Mouse (Mus musculus): ENCODE measurements at regions not wholly inside any gene's neighbourhood (a gene's known extent, or its start where the extent isn't known, plus 50 kb on each side); places are given as distances from the start of the nearest gene placed in this dataset.
"Not testable (repeated sequence)": the region's sequence is repeated elsewhere in the genome, so short reads cannot be mapped to it uniquely, and the experiment has no call there.

GRCm38 (mm10) chr8:20436956-20437355 lies 73.9 kb upstream of the Gm15319 start:
- not testable (repeated sequence) for DNase-seq (ENCODE audit: low spot score)
- 67% methylated on average over 4 of the region's 4 CpGs for WGBS

GRCm38 (mm10) chr8:20433236-20433635 lies 70.2 kb upstream of the Gm15319 start:
- not testable (repeated sequence) for H3K36me3 ChIP-seq (ENCODE audit: control insufficient read depth, insufficient read depth, low read length); DNase-seq (ENCODE audit: low spot score); H3K4me2 ChIP-seq (ENCODE audit: low read length); H3K4me1 ChIP-seq (replicated peaks; ENCODE audit: control insufficient read depth, insufficient read depth, low read length); H3K9me3 ChIP-seq (ENCODE audit: control insufficient read depth, low read length); H3K9ac ChIP-seq (ENCODE audit: low read length); H3K4me3 ChIP-seq (ENCODE audit: low read depth, low read length); ATAC-seq (replicated peaks; ENCODE audit: low FRiP score, low TSS enrichment, low read depth); H3K27me3 ChIP-seq (replicated peaks; ENCODE audit: control insufficient read depth, insufficient read depth, low read length); H3K27ac ChIP-seq (ENCODE audit: low read depth)

More at GRCm38 (mm10) chr8:20436956-20437355, 73.9 kb upstream of the Gm15319 start:
- not testable (repeated sequence) for ATAC-seq (replicated peaks; ENCODE audit: low FRiP score, low TSS enrichment, low read depth); H3K36me3 ChIP-seq (ENCODE audit: control insufficient read depth, insufficient read depth, low read length); H3K9ac ChIP-seq (ENCODE audit: low read length); H3K27me3 ChIP-seq (replicated peaks; ENCODE audit: control insufficient read depth, insufficient read depth, low read length); H3K4me3 ChIP-seq (ENCODE audit: low read depth, low read length); H3K9me3 ChIP-seq (ENCODE audit: control insufficient read depth, low read length); H3K27ac ChIP-seq (ENCODE audit: low read depth); H3K4me1 ChIP-seq (replicated peaks; ENCODE audit: control insufficient read depth, insufficient read depth, low read length); H3K4me2 ChIP-seq (ENCODE audit: low read length)

DNA sequence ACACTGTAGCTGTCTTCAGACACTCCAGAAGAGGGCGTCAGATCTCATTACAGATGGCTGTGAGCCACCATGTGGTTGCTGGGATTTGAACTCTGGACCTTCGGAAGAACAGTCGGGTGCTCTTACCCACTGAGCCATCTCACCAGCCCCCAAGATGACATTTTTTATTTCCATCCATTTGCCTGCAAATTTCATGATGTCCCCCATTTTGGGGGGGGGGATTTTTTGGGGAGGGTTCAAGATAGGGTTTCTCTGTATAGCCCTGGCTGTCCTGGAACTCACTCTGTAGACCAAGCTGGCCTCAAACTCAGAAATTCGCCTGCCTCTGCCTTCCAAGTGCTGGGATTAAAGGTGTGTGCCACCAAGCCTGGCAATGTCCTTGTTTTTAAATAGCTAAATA lies 66.5 kb upstream of the Gm15319 start:
- WGBS = 97% methylated on average over 2 of the region's 4 CpGs
- not testable (repeated sequence) for ATAC-seq (replicated peaks; ENCODE audit: low FRiP score, low TSS enrichment, low read depth)

GRCm38 (mm10) chr8:20424903-20425222 lies 61.9 kb upstream of the Gm15319 start:
- 34% methylated on average over 3 of the region's 3 CpGs for WGBS
- peak; percentile 39 for DNase-seq (ENCODE audit: low spot score)
- H3K9ac ChIP-seq (ENCODE audit: low read length); H3K4me1 ChIP-seq (replicated peaks; ENCODE audit: control insufficient read depth, insufficient read depth, low read length); H3K27ac ChIP-seq (ENCODE audit: low read depth); H3K9me3 ChIP-seq (ENCODE audit: control insufficient read depth, low read length); H3K4me2 ChIP-seq (ENCODE audit: low read length); H3K36me3 ChIP-seq (ENCODE audit: control insufficient read depth, insufficient read depth, low read length); ATAC-seq (replicated peaks; ENCODE audit: low FRiP score, low TSS enrichment, low read depth); H3K27me3 ChIP-seq (replicated peaks; ENCODE audit: control insufficient read depth, insufficient read depth, low read length): not testable (repeated sequence)
- H3K4me3 ChIP-seq (ENCODE audit: low read depth, low read length) = peak overlapping the region; percentile 41; the same call in 1 of the 2 replicates

More for the DNA sequence above, 66.5 kb upstream of the Gm15319 start:
- H3K4me3 ChIP-seq (ENCODE audit: low read depth, low read length); H3K36me3 ChIP-seq (ENCODE audit: control insufficient read depth, insufficient read depth, low read length); H3K4me1 ChIP-seq (replicated peaks; ENCODE audit: control insufficient read depth, insufficient read depth, low read length); H3K27ac ChIP-seq (ENCODE audit: low read depth); H3K9ac ChIP-seq (ENCODE audit: low read length); DNase-seq (ENCODE audit: low spot score); H3K9me3 ChIP-seq (ENCODE audit: control insufficient read depth, low read length); H3K4me2 ChIP-seq (ENCODE audit: low read length); H3K27me3 ChIP-seq (replicated peaks; ENCODE audit: control insufficient read depth, insufficient read depth, low read length): not testable (repeated sequence)

- 5% methylated on average over 68 of the region's 72 CpGs for WGBS
- H3K4me2 ChIP-seq (ENCODE audit: low read length); H3K36me3 ChIP-seq (ENCODE audit: control insufficient read depth, insufficient read depth, low read length); H3K27me3 ChIP-seq (replicated peaks; ENCODE audit: control insufficient read depth, insufficient read depth, low read length); H3K27ac ChIP-seq (ENCODE audit: low read depth); H3K4me1 ChIP-seq (replicated peaks; ENCODE audit: control insufficient read depth, insufficient read depth, low read length); H3K9me3 ChIP-seq (ENCODE audit: control insufficient read depth, low read length): not testable (repeated sequence)
- peak overlapping the region; percentile 41 for H3K4me3 ChIP-seq (ENCODE audit: low read depth, low read length)
- peak; percentile 100 for ATAC-seq (replicated peaks; ENCODE audit: low FRiP score, low TSS enrichment, low read depth)
- peak; percentile 100 for DNase-seq (ENCODE audit: low spot score)
- peak overlapping the region; percentile 63 for H3K9ac ChIP-seq (ENCODE audit: low read length)
Measured at GRCm38 (mm10) chr8:20424104-20424902, 61.3 kb upstream of the Gm15319 start.

DNA sequence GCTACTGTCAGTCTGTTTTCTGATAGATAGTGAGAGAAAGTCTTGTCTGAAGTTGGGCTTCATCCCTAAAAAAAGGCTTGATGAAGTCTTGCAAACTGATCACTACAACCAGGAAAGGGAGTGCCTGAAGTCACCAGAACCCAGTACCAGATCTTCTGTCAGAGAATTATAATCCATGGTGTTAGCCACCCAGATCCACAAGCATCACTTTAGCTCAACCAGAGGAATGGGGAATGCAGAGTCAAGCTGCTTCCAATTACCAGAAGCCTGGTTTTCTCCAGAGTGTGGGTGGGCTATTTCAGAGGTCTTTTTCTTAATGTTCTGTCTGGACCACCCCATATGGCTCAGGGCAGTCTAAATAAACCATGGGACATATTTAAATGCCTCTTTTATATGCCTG lies 57.8 kb upstream of the Gm15319 start:
- not testable (repeated sequence) for H3K9me3 ChIP-seq (ENCODE audit: control insufficient read depth, low read length); H3K4me2 ChIP-seq (ENCODE audit: low read length); ATAC-seq (replicated peaks; ENCODE audit: low FRiP score, low TSS enrichment, low read depth); H3K27ac ChIP-seq (ENCODE audit: low read depth); H3K4me1 ChIP-seq (replicated peaks; ENCODE audit: control insufficient read depth, insufficient read depth, low read length); H3K27me3 ChIP-seq (replicated peaks; ENCODE audit: control insufficient read depth, insufficient read depth, low read length); DNase-seq (ENCODE audit: low spot score); H3K9ac ChIP-seq (ENCODE audit: low read length); H3K4me3 ChIP-seq (ENCODE audit: low read depth, low read length); H3K36me3 ChIP-seq (ENCODE audit: control insufficient read depth, insufficient read depth, low read length)
